In genomic region chr6:121105726-121106125, GRCm38 (mm10) we compare ENCODE assay signal across 19 mouse cellular contexts. TPM values are rescaled to one million over a fixed set of nuclear protein-coding genes. Genes with fewer than 3 reads are reported as not detected.
A peak's percentile ranks its signal among the peaks of the same experiment; 100 is the strongest.
DNase-seq lines count a peak whose midpoint lies in the region; ATAC-seq lines count a peak whose summit lies in the region.
"Had no signal": no experiment of that assay in that cellular context is flagged by ENCODE, and none has a peak within 500 bp of the region (broad histone marks: within the 10 kb centered on the region; RNA-seq: fewer than 3 reads in every experiment).

No protein-coding gene starts in this region.

- H3K36me3 ChIP-seq in heart, embryonic 10.5 days, result peaks cover 26% of the 10 kb centered on the region
- no peaks in the 10 kb centered on the region; the same call in 1 of the 2 replicates for H3K36me3 ChIP-seq in kidney, embryonic 14.5 days (ENCODE audit: control insufficient read depth, insufficient read depth, low read length)
- H3K36me3 ChIP-seq in kidney, embryonic 16.5 days (ENCODE audit: insufficient read depth, low read length), result no peaks in the 10 kb centered on the region
- peaks cover 41% of the 10 kb centered on the region for H3K36me3 ChIP-seq in megakaryocyte, embryonic 14.5 days (replicated peaks; ENCODE audit: low read length)
- H3K36me3 ChIP-seq: hindbrain, embryonic 15.5 days had no signal

- H3K4me2 ChIP-seq in kidney, embryonic 14.5 days (replicated peaks; ENCODE audit: low read depth, low read length), result no peak overlapping the region
- H3K4me2 ChIP-seq in kidney, embryonic 16.5 days (replicated peaks; ENCODE audit: low read depth, low read length), result no peak overlapping the region
- H3K4me2 ChIP-seq: embryonic facial prominence, embryonic 13.5 days; forebrain, embryonic 12.5 days; heart, embryonic 11.5 days; hindbrain, embryonic 15.5 days had no signal

- H3K4me1 ChIP-seq in heart, embryonic 10.5 days, result peaks cover 90% of the 10 kb centered on the region
- peaks cover 16% of the 10 kb centered on the region; the same call in 1 of the 2 replicates for H3K4me1 ChIP-seq in kidney, embryonic 14.5 days (ENCODE audit: control insufficient read depth, insufficient read depth, low read length)
- H3K4me1 ChIP-seq in kidney, embryonic 16.5 days (ENCODE audit: insufficient read depth, low read length), result peaks cover 24% of the 10 kb centered on the region
- H3K4me1 ChIP-seq in megakaryocyte, embryonic 14.5 days, result peaks cover 89% of the 10 kb centered on the region

- ATAC-seq in kidney, embryonic 14.5 days (ENCODE audit: low FRiP score, low TSS enrichment), result no peak
- no peak for ATAC-seq in kidney, embryonic 16.5 days (ENCODE audit: low FRiP score, low TSS enrichment)
- ATAC-seq in megakaryocyte, adult 5-6 weeks (ENCODE audit: poor library complexity, severe bottlenecking), result no peak
- ATAC-seq: forebrain, embryonic 16.5 days; inflammation-experienced regulatory T-cells, adult 6 months; intestine, postnatal 0 days had no signal

- no peak overlapping the region for H3K4me3 ChIP-seq in heart, embryonic 10.5 days
- no peak overlapping the region for H3K4me3 ChIP-seq in kidney, embryonic 14.5 days (ENCODE audit: low read length)
- no peak overlapping the region for H3K4me3 ChIP-seq in kidney, embryonic 16.5 days (ENCODE audit: low read length)
- peak overlapping the region; percentile 33 for H3K4me3 ChIP-seq in megakaryocyte, embryonic 14.5 days (replicated peaks)
- H3K4me3 ChIP-seq: embryonic facial prominence, embryonic 13.5 days; forebrain, embryonic 12.5 days; hindbrain, embryonic 15.5 days had no signal

- no peak overlapping the region for H3K9ac ChIP-seq in kidney, embryonic 14.5 days (ENCODE audit: low read depth, low read length)
- no peak overlapping the region for H3K9ac ChIP-seq in kidney, embryonic 16.5 days (replicated peaks; ENCODE audit: low read length)
- H3K9ac ChIP-seq: embryonic facial prominence, embryonic 13.5 days; forebrain, embryonic 12.5 days; hindbrain, embryonic 15.5 days had no signal

- intact Hi-C loops in heart, postnatal 25 days (cut with DNase I), result loop anchor here (5.0 kb wide), 2 partner anchors 38 to 88 kb away; no protein-coding TSS in a partner anchor

- H3K27me3 ChIP-seq in heart, embryonic 10.5 days (ENCODE audit: insufficient read depth, poor library complexity, severe bottlenecking), result no peaks in the 10 kb centered on the region
- H3K27me3 ChIP-seq in kidney, embryonic 14.5 days (ENCODE audit: control insufficient read depth, insufficient read depth, low read length), result no peaks in the 10 kb centered on the region
- H3K27me3 ChIP-seq in kidney, embryonic 16.5 days (ENCODE audit: insufficient read depth, low read length), result no peaks in the 10 kb centered on the region
- H3K27me3 ChIP-seq in megakaryocyte, embryonic 14.5 days (replicated peaks), result no peaks in the 10 kb centered on the region
- H3K27me3 ChIP-seq: embryonic facial prominence, embryonic 13.5 days; forebrain, embryonic 12.5 days; hindbrain, embryonic 15.5 days had no signal

- no peaks in the 10 kb centered on the region for H3K9me3 ChIP-seq in heart, embryonic 10.5 days
- H3K9me3 ChIP-seq in kidney, embryonic 14.5 days (ENCODE audit: control insufficient read depth, low read length), result no peaks in the 10 kb centered on the region
- H3K9me3 ChIP-seq in kidney, embryonic 16.5 days (ENCODE audit: low read length), result no peaks in the 10 kb centered on the region
- H3K9me3 ChIP-seq in megakaryocyte, embryonic 14.5 days, result no peaks in the 10 kb centered on the region
- H3K9me3 ChIP-seq: embryonic facial prominence, embryonic 13.5 days; forebrain, embryonic 12.5 days; hindbrain, embryonic 15.5 days had no signal

- 0 out of 2 replicates have a peak overlapping the region, but pooled peaks have one; percentile 16 for H3K27ac ChIP-seq in heart, embryonic 10.5 days
- peak overlapping the region; percentile 30; the same call in 1 of the 2 replicates for H3K27ac ChIP-seq in kidney, embryonic 14.5 days (ENCODE audit: low read depth, low read length)
- no peak overlapping the region for H3K27ac ChIP-seq in kidney, embryonic 16.5 days (ENCODE audit: low read length)
- H3K27ac ChIP-seq: embryonic facial prominence, embryonic 13.5 days; forebrain, embryonic 12.5 days; hindbrain, embryonic 15.5 days had no signal

- 53% methylated on average over 4 of the region's 4 CpGs for WGBS in heart, embryonic 10.5 days
- 55% methylated on average over 4 of the region's 4 CpGs for WGBS in kidney, embryonic 14.5 days
- 50% methylated on average over 4 of the region's 4 CpGs for WGBS in kidney, embryonic 16.5 days

- DNase-seq in heart, embryonic 10.5 days (ENCODE audit: low spot score), result no peak
- no peak for DNase-seq in heart, postnatal 25 days (ENCODE audit: low spot score)
- DNase-seq: adrenal gland, adult 8-10 months; adrenal gland, postnatal 36 days; cerebellum, adult 11-12 months; cerebellum, postnatal 36 days; gastrocnemius, postnatal 36 days; heart, postnatal 36 days had no signal

RNA-seq across cellular contexts. Expression of gene Mical3, which starts 25.1 kb away (rescaled TPM):
- 25.8 and 37.3 TPM in 2 replicates for polyA plus RNA-seq in heart, embryonic 10.5 days (2016; fragmentation: Nextera tagmentation; extraction: Ambion mirVana)
- total RNA-seq in heart, postnatal 25 days (2021), result 100 to 1,000 TPM; 123 to 140 TPM
- 16.7 and 20.0 TPM in 2 replicates for polyA plus RNA-seq in kidney, embryonic 14.5 days (2014; fragmentation: Nextera tagmentation; extraction: Ambion mirVana)
- polyA plus RNA-seq in kidney, embryonic 16.5 days (2015; fragmentation: Nextera tagmentation; extraction: Ambion mirVana), result 10.9 and 11.6 TPM in 2 replicates
- 17.8 and 21.9 TPM in 2 replicates for polyA plus RNA-seq in megakaryocyte, embryonic 14.5 days (2012; ENCODE audit: insufficient read depth, low replicate concordance)
- total RNA-seq in megakaryocyte, adult 5-6 weeks (2015), result 4.3 and 7.7 TPM in 2 replicates
- 2.4 TPM in 2 replicates for total RNA-seq in megakaryocyte, adult 5-6 weeks (2017)
